Mouse (Mus musculus) kidney, embryonic 14.5 days (tissue): ENCODE data around the gene Slc39a7. TPM values are rescaled to one million over a fixed set of nuclear protein-coding genes. Genes with fewer than 3 reads are reported as not detected.

Source experiments
- ATAC-seq: fragments of 200-750 bp; cut with Nextera tagmentation; 2 replicates; pipeline ENCODE4 v1.8.0; 2017; ENCODE audit warnings: moderate number of reproducible peaks, mild to moderate bottlenecking, moderate TSS enrichment, moderate library complexity; ENCODE audit not compliant: low FRiP score, low TSS enrichment
- H3K27ac ChIP-seq: fragments of 300-500 bp; sonication (generic); 2 replicates; pipeline ENCODE4 v1.5.1; 2014; ENCODE audit warnings: low read depth, mild to moderate bottlenecking, low read length, moderate library complexity, mixed read lengths
- H3K27me3 ChIP-seq: fragments of 300-500 bp; sonication (generic); 2 replicates; pipeline ENCODE4 v1.6.1; 2014; ENCODE audit warnings: mild to moderate bottlenecking, low read length; ENCODE audit not compliant: control insufficient read depth, insufficient read depth
- H3K36me3 ChIP-seq: fragments of 300-500 bp; sonication (generic); 2 replicates; pipeline ENCODE4 v1.6.1; 2014; ENCODE audit warnings: low read length, mixed read lengths; ENCODE audit not compliant: control insufficient read depth, insufficient read depth
- H3K4me1 ChIP-seq: fragments of 300-500 bp; sonication (generic); 2 replicates; pipeline ENCODE4 v1.6.1; 2014; ENCODE audit warnings: low read length, mixed read lengths; ENCODE audit not compliant: control insufficient read depth, insufficient read depth
- H3K4me2 ChIP-seq: fragments of 300-500 bp; sonication (generic); replicated peaks from 2 replicates; pipeline ENCODE4 v1.6.1; 2014; ENCODE audit warnings: low read depth, mild to moderate bottlenecking, low read length
- H3K4me3 ChIP-seq: fragments of 300-500 bp; sonication (generic); 2 replicates; pipeline ENCODE4 v1.5.1; 2014; ENCODE audit warnings: mild to moderate bottlenecking, low read length
- H3K9ac ChIP-seq: fragments of 300-500 bp; sonication (generic); 2 replicates; pipeline ENCODE4 v1.6.1; 2014; ENCODE audit warnings: low read depth, mild to moderate bottlenecking, low read length, moderate library complexity
- H3K9me3 ChIP-seq: fragments of 300-500 bp; sonication (generic); 2 replicates; pipeline ENCODE4 v1.6.1; 2016; ENCODE audit warnings: low read length; ENCODE audit not compliant: control insufficient read depth
- WGBS: fragments of 180-500 bp; shearing (Covaris S2); extraction: QIAGEN DNeasy Blood & Tissue Kit; methylation state at CpG from one replicate; pipeline ENCODE4 v1.1.7; 2014; 5-methylcytosine and 5-hydroxymethylcytosine counted together
- polyA plus RNA-seq: library from polyadenylated mRNA; unstranded; fragments of >200 nt; fragmentation: Nextera tagmentation; extraction: Ambion mirVana; gene quantifications from 2 replicates; pipeline ENCODE4 v1.2.1, GENCODE M21; 2014

Gene Slc39a7
- polyA plus RNA-seq, 1 experiment from 2014 or later: 86.0 TPM

DNA sequence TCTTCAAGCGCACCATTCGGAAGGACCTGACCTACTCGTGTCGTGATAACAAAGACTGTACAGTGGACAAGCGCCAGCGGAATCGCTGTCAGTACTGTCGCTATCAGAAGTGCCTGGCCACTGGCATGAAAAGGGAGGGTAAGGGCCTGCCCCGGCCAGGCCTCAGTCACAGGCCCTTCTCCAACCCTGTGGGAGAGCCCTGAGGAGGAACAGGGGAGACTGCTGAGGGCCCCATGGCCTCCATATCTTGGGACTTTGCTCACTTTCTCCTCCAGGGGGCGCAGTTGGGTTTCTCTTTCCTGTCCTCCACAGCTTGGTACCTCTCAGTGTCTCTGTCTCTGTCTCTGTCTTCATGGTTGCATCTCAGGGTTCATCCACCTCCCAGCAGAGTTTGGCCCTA lies 2.6 kb upstream of the Slc39a7 start:
- Histone ChIP-seq H3K9ac (no peak overlapping the region), H3K36me3 (peaks cover 47% of the 10 kb centered on the region), H3K9me3 (no peaks in the 10 kb centered on the region), H3K27me3 (peaks cover 5% of the 10 kb centered on the region; the same call in 1 of the 2 replicates), H3K27ac (no peak overlapping the region), H3K4me1 (peaks cover 31% of the 10 kb centered on the region), H3K4me2 (no peak overlapping the region), H3K4me3 (no peak overlapping the region)
- ATAC-seq: no peak
- 77% methylated on average over 10 of the region's 10 CpGs for WGBS

DNA sequence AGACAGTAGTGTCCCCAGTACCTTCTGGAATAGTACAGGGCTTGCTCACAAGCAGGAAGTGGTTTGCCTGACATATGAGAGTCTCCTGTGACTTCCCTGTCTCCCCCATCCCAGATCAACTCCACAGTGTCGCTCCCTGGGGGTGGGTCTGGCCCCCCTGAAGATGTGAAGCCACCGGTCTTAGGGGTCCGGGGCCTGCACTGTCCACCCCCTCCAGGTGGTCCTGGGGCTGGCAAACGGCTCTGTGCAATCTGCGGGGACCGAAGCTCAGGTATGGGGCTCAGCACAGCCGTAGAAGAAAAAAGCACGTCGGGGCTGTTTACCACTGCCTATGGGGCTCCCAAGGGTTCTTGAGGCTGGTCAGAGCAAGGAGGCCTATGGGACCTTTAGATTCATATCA lies 2.0 kb upstream of the Slc39a7 start:
- 97% methylated on average over 9 of the region's 9 CpGs for WGBS
- peak overlapping the region; percentile 89; the same call in 1 of the 2 replicates for H3K4me2 ChIP-seq
- peaks cover 5% of the 10 kb centered on the region; the same call in 1 of the 2 replicates for H3K27me3 ChIP-seq
- no peak overlapping the region for H3K9ac ChIP-seq
- ATAC-seq: no peak
- no peak overlapping the region for H3K4me3 ChIP-seq
- H3K9me3 ChIP-seq: no peaks in the 10 kb centered on the region
- peaks cover 25% of the 10 kb centered on the region for H3K4me1 ChIP-seq
- H3K27ac ChIP-seq: no peak overlapping the region
- peaks cover 53% of the 10 kb centered on the region for H3K36me3 ChIP-seq

DNA sequence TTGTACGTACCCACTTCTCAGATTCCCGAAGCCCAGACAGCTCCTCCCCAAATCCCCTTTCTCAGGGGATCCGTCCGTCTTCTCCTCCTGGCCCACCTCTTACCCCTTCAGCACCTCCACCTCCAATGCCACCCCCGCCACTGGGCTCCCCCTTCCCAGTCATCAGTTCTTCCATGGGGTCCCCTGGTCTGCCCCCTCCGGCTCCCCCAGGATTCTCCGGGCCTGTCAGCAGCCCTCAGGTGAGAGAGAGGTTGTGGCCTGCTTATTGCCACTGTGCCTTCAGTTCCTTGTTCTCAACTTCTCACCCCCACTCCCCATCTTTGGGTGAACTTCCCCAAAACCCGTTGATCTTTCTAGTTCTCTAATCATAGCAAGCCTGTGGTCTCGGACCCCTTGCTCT lies 1.3 kb upstream of the Slc39a7 start:
- no peak for ATAC-seq
- Histone ChIP-seq H3K4me1 (peaks cover 22% of the 10 kb centered on the region), H3K27ac (no peak overlapping the region; the same call in 1 of the 2 replicates), H3K4me2 (peak overlapping the region; percentile 89), H3K9ac (peak overlapping the region; percentile 95; the same call in 1 of the 2 replicates), H3K9me3 (no peaks in the 10 kb centered on the region), H3K27me3 (peaks cover 2% of the 10 kb centered on the region; the same call in 1 of the 2 replicates), H3K4me3 (peak overlapping the region; percentile 88), H3K36me3 (peaks cover 55% of the 10 kb centered on the region)
- 47% methylated on average over 9 of the region's 9 CpGs for WGBS

DNA sequence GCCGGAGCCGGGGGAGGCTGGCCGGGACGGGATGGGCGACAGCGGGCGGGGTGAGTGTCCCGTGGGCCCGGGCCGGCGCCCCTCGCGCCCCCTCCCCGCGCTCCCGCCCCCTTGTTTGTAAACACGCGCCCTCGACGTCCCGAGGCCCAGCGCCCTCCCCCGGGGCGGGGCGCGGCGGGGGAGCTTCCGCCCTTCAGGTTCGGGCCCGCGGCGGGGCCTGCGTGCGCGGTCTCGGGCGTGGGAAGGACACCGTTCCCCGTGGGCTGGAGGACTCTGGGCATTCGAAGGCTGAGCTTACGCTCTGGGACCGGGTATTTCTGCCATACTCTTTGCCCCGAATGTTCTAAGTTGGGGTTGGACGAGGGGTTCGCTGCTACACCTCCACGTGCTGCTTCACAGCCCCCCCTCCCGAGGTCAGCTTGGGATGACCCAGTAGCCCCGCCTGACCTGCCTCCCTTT lies 721 bp upstream of the Slc39a7 start:
- Histone ChIP-seq H3K36me3 (peaks cover 49% of the 10 kb centered on the region), H3K27ac (peak overlapping the region; percentile 94), H3K9me3 (no peaks in the 10 kb centered on the region), H3K4me3 (peak overlapping the region; percentile 88), H3K4me2 (peak overlapping the region; percentile 89), H3K4me1 (peaks cover 25% of the 10 kb centered on the region), H3K9ac (peak overlapping the region; percentile 95), H3K27me3 (no peaks in the 10 kb centered on the region)
- ATAC-seq: peak; percentile 6; the same call in 1 of the 2 replicates
- 1% methylated on average over 32 of the region's 48 CpGs for WGBS

DNA sequence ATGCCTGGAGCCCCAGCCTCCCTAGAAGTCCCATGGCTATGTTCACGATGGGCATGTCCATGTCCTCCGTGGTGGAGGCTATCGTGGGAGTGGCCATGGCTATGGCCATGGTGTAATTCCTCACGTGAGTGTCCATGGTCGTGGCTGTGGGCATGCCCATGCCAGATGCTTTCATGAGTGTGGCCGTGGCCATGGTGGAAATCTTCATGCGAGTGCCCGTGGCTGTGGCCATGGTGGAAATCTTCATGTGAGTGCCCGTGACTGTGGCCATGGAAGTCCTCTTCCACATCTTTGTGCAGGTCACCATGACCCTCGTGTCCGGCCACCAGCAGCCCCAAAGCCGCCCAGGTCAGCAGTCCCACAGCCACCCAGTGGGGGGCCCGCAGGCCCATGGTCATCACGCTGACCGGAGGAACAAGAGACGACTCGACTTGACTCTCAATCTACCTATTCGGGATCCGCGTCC lies 588 bp downstream of the Slc39a7 start:
- peak overlapping the region; percentile 88 for H3K4me3 ChIP-seq
- H3K27me3 ChIP-seq: no peaks in the 10 kb centered on the region
- H3K4me1 ChIP-seq: peaks cover 38% of the 10 kb centered on the region
- peak overlapping the region; percentile 89 for H3K4me2 ChIP-seq
- H3K9me3 ChIP-seq: no peaks in the 10 kb centered on the region
- peak overlapping the region; percentile 94 for H3K27ac ChIP-seq
- WGBS: 6% methylated on average over 20 of the region's 20 CpGs
- peaks cover 36% of the 10 kb centered on the region for H3K36me3 ChIP-seq
- peak overlapping the region; percentile 95 for H3K9ac ChIP-seq
- ATAC-seq: no peak

DNA sequence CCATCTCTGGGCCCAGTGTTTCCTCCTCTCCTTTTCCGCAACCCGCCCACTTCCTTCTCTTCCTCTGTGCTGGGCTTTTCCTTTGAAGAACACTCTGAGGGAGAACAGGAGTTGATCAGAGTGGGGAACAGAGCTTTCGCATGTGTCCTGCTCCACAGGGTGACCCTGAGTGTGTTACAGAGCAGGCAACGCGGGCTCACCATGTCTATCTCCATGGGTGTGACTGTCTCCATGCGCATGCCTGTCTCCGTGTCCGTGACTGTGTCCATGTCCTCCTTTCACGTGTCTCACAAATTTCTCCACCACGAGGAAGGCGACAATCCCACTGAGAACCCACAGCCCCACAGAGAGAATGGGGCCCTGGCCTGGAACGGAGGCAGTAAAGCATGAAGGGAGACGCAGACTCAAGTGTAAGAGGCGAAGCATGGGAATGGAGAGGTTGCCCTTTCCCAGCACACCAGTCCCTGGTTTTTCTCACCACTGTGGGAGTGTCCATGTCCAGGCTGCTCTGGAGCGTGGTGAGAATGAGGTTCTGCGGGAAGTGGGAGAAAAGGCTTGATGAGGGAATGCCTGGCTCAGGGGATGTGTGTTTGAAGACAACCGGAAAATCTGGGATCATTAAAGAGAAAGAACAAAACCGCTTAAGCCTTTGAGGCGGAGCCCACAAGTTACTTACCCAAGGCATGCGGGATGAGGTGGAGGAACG lies 1.4 kb downstream of the Slc39a7 start:
- WGBS: 70% methylated on average over 21 of the region's 21 CpGs
- H3K4me2 ChIP-seq: peak overlapping the region; percentile 89
- ATAC-seq: no peak
- peaks cover 31% of the 10 kb centered on the region for H3K36me3 ChIP-seq
- H3K27me3 ChIP-seq: no peaks in the 10 kb centered on the region
- H3K9ac ChIP-seq: peak overlapping the region; percentile 95
- peaks cover 46% of the 10 kb centered on the region for H3K4me1 ChIP-seq
- peak overlapping the region; percentile 88 for H3K4me3 ChIP-seq
- peak overlapping the region; percentile 94; the same call in 1 of the 2 replicates for H3K27ac ChIP-seq
- H3K9me3 ChIP-seq: no peaks in the 10 kb centered on the region

DNA sequence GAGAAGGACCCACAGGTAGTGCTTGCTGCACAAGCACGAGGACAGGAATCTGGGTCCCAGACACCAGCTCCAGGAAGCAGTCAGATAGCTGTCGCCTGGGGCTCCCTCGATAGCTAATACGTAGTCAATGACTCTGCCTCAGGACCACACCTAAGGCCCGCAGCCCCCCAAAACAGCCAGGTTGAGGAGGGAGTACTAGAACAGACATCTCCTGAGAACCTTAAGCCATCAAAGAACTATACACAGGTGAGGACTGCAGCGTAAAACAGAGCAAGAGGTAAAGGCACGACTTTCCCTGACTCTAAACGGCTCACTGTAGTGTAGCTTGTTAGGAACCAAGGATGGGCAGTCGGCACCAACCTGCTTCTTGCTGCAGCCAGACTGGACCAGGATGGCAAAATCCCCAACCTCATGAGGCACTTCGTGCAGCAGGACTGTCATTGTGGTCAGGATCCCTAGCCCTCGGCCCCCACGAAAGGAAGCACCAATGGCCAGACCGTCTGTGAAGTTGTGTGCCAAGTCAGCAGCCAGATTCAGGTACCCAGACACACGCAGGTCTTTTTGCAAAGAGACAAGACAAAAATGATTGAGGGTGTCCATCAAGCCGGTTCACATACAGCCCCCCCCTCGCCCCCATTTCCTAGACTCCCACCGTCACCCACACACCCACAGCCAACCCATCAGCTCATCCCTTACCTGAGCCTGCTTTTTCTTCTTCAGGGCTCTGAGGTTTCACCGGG lies 2.2 kb downstream of the Slc39a7 start:
- H3K27me3 ChIP-seq: no peaks in the 10 kb centered on the region
- H3K4me3 ChIP-seq: peak overlapping the region; percentile 88; the same call in 1 of the 2 replicates
- H3K4me1 ChIP-seq: peaks cover 46% of the 10 kb centered on the region
- 87% methylated on average over 18 of the region's 18 CpGs for WGBS
- H3K9ac ChIP-seq: no peak overlapping the region
- H3K36me3 ChIP-seq: peaks cover 26% of the 10 kb centered on the region
- H3K4me2 ChIP-seq: peak overlapping the region; percentile 89
- peak overlapping the region; percentile 11; the same call in 1 of the 2 replicates for H3K27ac ChIP-seq
- no peaks in the 10 kb centered on the region for H3K9me3 ChIP-seq
- no peak for ATAC-seq

DNA sequence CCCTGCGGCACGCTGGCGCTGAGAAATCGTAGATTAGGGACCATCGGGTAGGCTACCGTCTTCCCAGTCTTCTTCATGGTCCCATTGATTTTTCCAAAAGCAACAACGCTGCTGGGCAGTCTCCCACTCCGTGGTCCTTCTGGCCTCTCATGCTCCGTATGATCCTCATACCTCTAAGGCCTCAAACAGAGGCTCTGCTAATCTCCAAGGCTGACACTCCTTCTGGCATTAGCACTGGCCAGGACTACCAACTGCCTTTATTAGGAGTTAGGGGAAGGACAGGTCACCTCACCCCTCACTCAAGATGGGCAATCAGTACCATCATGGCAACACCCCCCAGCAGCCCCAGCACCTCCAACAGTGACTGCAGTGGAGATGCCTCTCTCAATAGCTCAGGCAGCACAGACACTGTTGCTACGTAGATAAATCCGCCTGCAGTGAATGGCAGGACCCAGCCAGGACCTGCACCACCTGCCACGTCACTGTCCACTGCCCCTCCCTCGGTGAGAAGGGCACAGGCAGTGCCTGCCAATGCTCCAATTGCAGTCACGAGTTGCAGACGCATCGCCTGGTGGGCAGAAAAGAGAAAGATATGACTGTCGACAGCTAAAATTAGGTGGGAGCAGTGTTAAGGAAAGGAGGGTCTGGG lies 2.9 kb downstream of the Slc39a7 start:
- 77% methylated on average over 17 of the region's 17 CpGs for WGBS
- Histone ChIP-seq H3K27ac (peak overlapping the region; percentile 80; the same call in 1 of the 2 replicates), H3K4me3 (no peak overlapping the region), H3K4me2 (peak overlapping the region; percentile 97; the same call in 1 of the 2 replicates), H3K27me3 (no peaks in the 10 kb centered on the region), H3K9ac (no peak overlapping the region), H3K4me1 (peaks cover 44% of the 10 kb centered on the region), H3K9me3 (no peaks in the 10 kb centered on the region), H3K36me3 (peaks cover 22% of the 10 kb centered on the region)
- no peak for ATAC-seq
